Mouse (Mus musculus) intestine, postnatal 0 days (tissue): ENCODE data around the gene Susd6. TPM values are rescaled to one million over a fixed set of nuclear protein-coding genes. Genes with fewer than 3 reads are reported as not detected.
A peak's percentile ranks its signal among the peaks of the same experiment; 100 is the strongest.

Source experiments
- ATAC-seq: fragments of 200-750 bp; cut with Nextera tagmentation; 2 replicates; pipeline ENCODE4 v1.8.0; 2017; ENCODE audit warnings: mild to moderate bottlenecking, moderate TSS enrichment, moderate library complexity
- H3K27ac ChIP-seq: fragments of 300-500 bp; sonication (generic); 2 replicates; pipeline ENCODE4 v1.5.1; 2014; ENCODE audit warnings: mild to moderate bottlenecking, low read depth, low read length, moderate library complexity
- H3K27me3 ChIP-seq: fragments of 300-500 bp; sonication (generic); replicated peaks from 2 replicates; pipeline ENCODE4 v1.6.1; 2014; ENCODE audit warnings: low read length, mixed read lengths; ENCODE audit not compliant: control insufficient read depth, insufficient read depth
- H3K36me3 ChIP-seq: fragments of 300-500 bp; sonication (generic); 2 replicates; pipeline ENCODE4 v1.6.1; 2014; ENCODE audit warnings: mild to moderate bottlenecking, moderate library complexity; ENCODE audit not compliant: control insufficient read depth, insufficient read depth
- H3K4me1 ChIP-seq: fragments of 300-500 bp; sonication (generic); replicated peaks from 2 replicates; pipeline ENCODE4 v1.6.1; 2014; ENCODE audit warnings: antibody characterized with exemption, low read length, mixed read lengths; ENCODE audit not compliant: control insufficient read depth, insufficient read depth
- H3K4me2 ChIP-seq: fragments of 300-500 bp; sonication (generic); replicated peaks from 2 replicates; pipeline ENCODE4 v1.6.1; 2014; ENCODE audit warnings: low read depth, mild to moderate bottlenecking, moderate library complexity
- H3K4me3 ChIP-seq: fragments of 300-500 bp; sonication (generic); 2 replicates; pipeline ENCODE4 v1.5.1; 2014; ENCODE audit warnings: low read depth, low read length
- H3K9ac ChIP-seq: fragments of 300-500 bp; sonication (generic); 2 replicates; pipeline ENCODE4 v1.6.1; 2014; ENCODE audit warnings: mild to moderate bottlenecking, low read depth, low read length
- H3K9me3 ChIP-seq: fragments of 300-500 bp; sonication (generic); 2 replicates; pipeline ENCODE4 v1.6.1; 2016; ENCODE audit warnings: mixed run types; ENCODE audit not compliant: control insufficient read depth
- CTCF ChIP-seq: sonication (generic); IDR thresholded peaks from 2 replicates; pipeline ENCODE4 v1.5.1; 2016; ENCODE audit warnings: low read depth, mild to moderate bottlenecking, control low read depth, antibody characterized with exemption, moderate library complexity
- WGBS: fragments of 180-500 bp; shearing (Covaris S2); extraction: QIAGEN DNeasy Blood & Tissue Kit; methylation state at CpG from one replicate; pipeline ENCODE4 v1.1.7; 2014; 5-methylcytosine and 5-hydroxymethylcytosine counted together
- polyA plus RNA-seq: library from polyadenylated mRNA; unstranded; fragments of >200 nt; fragmentation: Nextera tagmentation; extraction: Ambion mirVana; gene quantifications from 2 replicates; pipeline ENCODE4 v1.2.1, GENCODE M21; 2015

The Susd6 gene
- polyA plus RNA-seq, 1 experiment from 2014 or later = 16.9 TPM

GRCm38 (mm10) chr12:80758559-80759386 lies 31.5 kb upstream of the Susd6 start:
- 1% methylated on average over 90 of the region's 92 CpGs for WGBS
- no peaks in the 10 kb centered on the region for H3K36me3 ChIP-seq
- peak overlapping the region; percentile 56 for H3K4me3 ChIP-seq
- peak overlapping the region; percentile 96 for H3K4me2 ChIP-seq
- TF ChIP-seq CTCF = no peak
- ATAC-seq = peak; percentile 11
- H3K27me3 ChIP-seq = peaks cover 54% of the 10 kb centered on the region
- H3K4me1 ChIP-seq = peaks cover 6% of the 10 kb centered on the region
- H3K9me3 ChIP-seq = no peaks in the 10 kb centered on the region
- no peak overlapping the region for H3K27ac ChIP-seq
- H3K9ac ChIP-seq = no peak overlapping the region

GRCm38 (mm10) chr12:80759387-80759712 lies 31.0 kb upstream of the Susd6 start:
- peaks cover 6% of the 10 kb centered on the region for H3K4me1 ChIP-seq
- no peaks in the 10 kb centered on the region for H3K9me3 ChIP-seq
- no peak overlapping the region for H3K9ac ChIP-seq
- no peak for ATAC-seq
- H3K4me2 ChIP-seq = peak overlapping the region; percentile 96
- no peaks in the 10 kb centered on the region for H3K36me3 ChIP-seq
- peak overlapping the region; percentile 56 for H3K4me3 ChIP-seq
- H3K27me3 ChIP-seq = peaks cover 54% of the 10 kb centered on the region
- TF ChIP-seq CTCF = no peak
- H3K27ac ChIP-seq = no peak overlapping the region
- WGBS = 14% methylated on average over 13 of the region's 13 CpGs

GRCm38 (mm10) chr12:80759713-80760395 lies 30.5 kb upstream of the Susd6 start:
- Histone ChIP-seq H3K4me1 (peaks cover 6% of the 10 kb centered on the region), H3K9me3 (no peaks in the 10 kb centered on the region), H3K27me3 (peaks cover 54% of the 10 kb centered on the region), H3K4me2 (peak overlapping the region; percentile 96), H3K27ac (no peak overlapping the region), H3K36me3 (no peaks in the 10 kb centered on the region), H3K4me3 (peak overlapping the region; percentile 56), H3K9ac (no peak overlapping the region)
- no peak for ATAC-seq
- TF ChIP-seq CTCF = no peak
- 9% methylated on average over 22 of the region's 22 CpGs for WGBS

- no peaks in the 10 kb centered on the region for H3K36me3 ChIP-seq
- H3K27ac ChIP-seq = no peak within 1 kb of the TSS
- H3K4me1 ChIP-seq = peaks cover 6% of the 10 kb centered on the region
- no peaks in the 10 kb centered on the region for H3K9me3 ChIP-seq
- H3K4me2 ChIP-seq = peak within 1 kb of the TSS; percentile 96
- peaks cover 54% of the 10 kb centered on the region for H3K27me3 ChIP-seq
- H3K9ac ChIP-seq = no peak within 1 kb of the TSS
- no peak for ATAC-seq
- TF ChIP-seq CTCF = peak; percentile 93
- WGBS = under 1% methylated on average over 24 of the region's 24 CpGs
- H3K4me3 ChIP-seq = peak within 1 kb of the TSS; percentile 56
These were observed 29.9 kb upstream of the Susd6 start, which contains the start of gene Ccdc177 for GRCm38 (mm10) chr12:80760396-80760801. Ccdc177 (minus strand) TSS chr12:80760687.

- Histone ChIP-seq H3K36me3 (no peaks in the 10 kb centered on the region), H3K4me1 (peaks cover 6% of the 10 kb centered on the region; the same call in 1 of the 2 replicates), H3K9ac (no peak overlapping the region), H3K27ac (no peak overlapping the region), H3K27me3 (peaks cover 30% of the 10 kb centered on the region), H3K9me3 (no peaks in the 10 kb centered on the region), H3K4me3 (no peak overlapping the region), H3K4me2 (no peak overlapping the region)
- WGBS = 69% methylated on average over 5 of the region's 5 CpGs
- no peak for ATAC-seq
- TF ChIP-seq CTCF = no peak
These were observed 27.3 kb upstream of the Susd6 start for GRCm38 (mm10) chr12:80762982-80763381.

GRCm38 (mm10) chr12:80764116-80764515 lies 26.2 kb upstream of the Susd6 start:
- no peak overlapping the region for H3K27ac ChIP-seq

More at GRCm38 (mm10) chr12:80764116-80764515, 26.2 kb upstream of the Susd6 start:
- no peaks in the 10 kb centered on the region for H3K36me3 ChIP-seq
- peaks cover 2% of the 10 kb centered on the region; the same call in 1 of the 2 replicates for H3K4me1 ChIP-seq
- 31% methylated on average over 4 of the region's 4 CpGs for WGBS
- TF ChIP-seq CTCF = no peak
- no peak overlapping the region for H3K9ac ChIP-seq
- peak; percentile 55 for ATAC-seq
- H3K4me3 ChIP-seq = no peak overlapping the region
- H3K4me2 ChIP-seq = no peak overlapping the region
- no peaks in the 10 kb centered on the region for H3K9me3 ChIP-seq
- H3K27me3 ChIP-seq = peaks cover 19% of the 10 kb centered on the region
